Mouse (Mus musculus): ENCODE results near the gene Tom1l1. TPM values are rescaled to one million over a fixed set of nuclear protein-coding genes. Genes with fewer than 3 reads are reported as not detected.

The Tom1l1 gene
- total RNA-seq, 2 experiments from 2014 or later = 13.7 to 16.5 TPM

DNA sequence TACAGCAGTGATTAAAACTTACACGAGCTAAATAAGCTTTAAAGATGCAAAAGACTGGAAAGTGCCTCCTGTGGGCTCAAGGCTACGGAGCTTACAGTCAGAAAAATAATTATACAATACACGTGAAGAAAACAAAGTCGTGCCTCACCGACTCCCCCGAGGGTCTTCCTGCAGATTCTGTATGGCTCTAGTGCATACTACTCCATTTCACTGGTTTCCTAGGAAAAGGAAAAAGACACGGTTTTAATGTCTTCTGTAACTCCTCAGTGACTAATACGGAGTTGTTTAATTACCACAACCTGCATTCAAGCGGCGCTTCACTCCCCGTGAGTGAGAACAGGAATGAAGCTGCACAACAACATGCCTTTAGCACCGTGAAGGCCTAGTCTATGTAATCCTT is 66.1 kb downstream of the Tom1l1 start:
- no peak for DNase-seq

DNA sequence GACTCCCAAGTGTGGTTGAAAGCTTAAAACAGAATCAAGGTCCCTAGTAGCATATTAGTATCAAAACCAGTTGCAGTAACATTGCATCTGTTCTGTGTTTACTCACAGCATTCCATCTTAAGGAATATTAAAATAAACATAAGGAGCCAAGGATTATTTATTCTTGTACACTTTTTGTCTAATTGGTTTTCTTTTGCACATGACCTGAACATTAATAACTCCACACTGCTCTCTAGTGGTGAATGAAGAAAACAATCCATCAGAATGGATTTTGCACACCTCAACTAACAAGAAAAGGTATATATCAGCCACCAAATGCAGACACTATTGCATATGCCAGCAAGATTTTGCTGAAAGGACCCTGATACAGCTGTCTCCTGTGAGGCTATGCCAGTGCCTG is 71.7 kb downstream of the Tom1l1 start:
- no peak for DNase-seq

DNA sequence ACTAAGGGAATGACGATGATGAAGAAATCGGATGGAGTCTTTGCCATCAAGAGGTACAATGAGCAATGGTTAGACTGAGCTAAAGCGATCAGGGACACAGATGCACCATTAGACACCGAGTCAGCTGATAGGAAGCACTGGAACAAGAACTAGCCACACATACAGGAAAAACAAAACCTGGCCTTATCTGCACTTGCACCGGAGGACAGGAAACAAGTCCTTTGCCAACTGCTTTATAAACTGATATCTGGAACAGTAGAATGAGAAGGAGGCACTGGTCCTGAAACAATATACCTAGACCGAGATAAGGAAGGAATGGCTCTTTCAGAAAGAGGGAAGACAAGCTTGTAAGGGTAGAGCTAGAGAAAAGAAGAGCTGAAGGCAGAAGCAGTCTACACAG is 73.4 kb downstream of the Tom1l1 start:
- no peak for DNase-seq

DNA sequence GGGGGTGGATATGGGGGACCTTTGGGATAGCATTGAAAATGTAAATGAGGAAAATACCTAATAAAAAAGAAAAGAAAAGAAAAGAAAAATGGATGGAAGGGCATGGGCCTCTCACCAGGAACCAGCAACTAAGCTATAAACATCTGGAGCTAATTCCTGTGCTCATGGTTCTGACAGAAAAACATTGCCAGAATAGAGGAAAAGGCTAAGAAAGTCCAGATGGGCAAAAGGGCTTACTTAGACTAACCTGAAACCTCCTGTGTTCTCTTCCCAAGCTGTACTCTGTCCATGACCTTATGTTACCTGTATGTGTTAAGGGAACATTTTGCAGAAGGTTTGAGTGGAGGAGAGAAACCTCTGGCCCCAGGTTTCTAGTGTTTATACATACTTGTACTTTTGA is 76.0 kb downstream of the Tom1l1 start:
- DNase-seq = no peak

DNA sequence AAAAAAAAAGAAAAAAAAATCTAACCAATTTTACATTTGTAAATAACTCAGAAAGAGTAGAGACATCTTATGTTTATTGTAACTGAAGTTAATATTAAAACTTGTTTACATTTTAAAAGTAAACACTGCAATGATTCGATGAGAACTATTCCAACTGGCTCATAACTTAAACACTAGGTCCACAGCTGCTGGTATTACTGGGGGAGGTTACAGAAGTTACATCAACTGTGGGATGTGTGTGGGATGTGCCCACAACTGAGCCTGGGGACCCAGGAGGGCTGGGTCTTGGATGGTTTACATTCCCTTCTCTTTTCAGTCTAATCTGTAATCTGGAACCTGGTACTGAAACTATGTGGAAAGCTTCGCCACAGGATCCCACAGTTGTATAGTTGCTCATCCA is 85.1 kb downstream of the Tom1l1 start:
- no peak for DNase-seq

DNA sequence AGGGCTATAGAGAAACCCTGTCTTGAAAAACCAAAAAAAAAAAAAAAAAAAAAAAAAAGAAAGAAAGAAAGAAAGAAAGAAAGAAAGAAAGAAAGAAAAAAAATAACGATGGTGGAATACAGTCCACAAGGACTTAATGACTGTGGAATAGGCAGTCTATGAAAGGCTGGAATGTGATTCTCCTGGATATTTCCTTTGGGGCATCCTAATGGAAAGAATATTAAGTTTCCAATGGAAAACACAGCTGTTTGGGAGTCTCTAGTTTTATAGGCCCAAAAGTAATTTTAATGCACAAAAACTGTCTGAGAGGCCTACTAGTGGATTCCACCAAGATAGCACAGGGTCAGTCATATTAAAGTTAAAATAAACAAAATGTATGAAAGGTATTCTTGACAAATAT is 92.3 kb downstream of the Tom1l1 start:
- DNase-seq = no peak

Other genes with a start within 250 kb of the Tom1l1 start
- gene Stxbp4, start 50.3 kb downstream of the Tom1l1 start, total RNA-seq (2021) = 10 to 100 TPM; 11.4 to 13.5 TPM
- 10 to 100 TPM; 21.6 to 22.2 TPM for gene Cox11, start 50.2 kb downstream of the Tom1l1 start, total RNA-seq (2021)